25 mouse cellular contexts compared by ENCODE assay signal in genomic region chr11:98418273-98418672, GRCm38 (mm10). TPM values are rescaled to one million over a fixed set of nuclear protein-coding genes. Genes with fewer than 3 reads are reported as not detected.
DNase-seq lines count a peak whose midpoint lies in the region; ATAC-seq and TF ChIP-seq lines count a peak whose summit lies in the region.
"Had no signal": no experiment of that assay in that cellular context is flagged by ENCODE, and none has a peak within 500 bp of the region (broad histone marks: within the 10 kb centered on the region; RNA-seq: fewer than 3 reads in every experiment).

No protein-coding gene starts in this region.

- no peak overlapping the region for H3K4me2 ChIP-seq in intestine, embryonic 15.5 days (replicated peaks)
- H3K4me2 ChIP-seq in intestine, embryonic 16.5 days (ENCODE audit: low read depth, low read length): no peak overlapping the region
- no peak overlapping the region for H3K4me2 ChIP-seq in midbrain, embryonic 11.5 days
- H3K4me2 ChIP-seq in midbrain, postnatal 0 days (ENCODE audit: low read depth, low read length, poor library complexity, severe bottlenecking): no peak overlapping the region
- H3K4me2 ChIP-seq in stomach, embryonic 16.5 days (ENCODE audit: low read depth, low read length): peak overlapping the region; percentile 24; the same call in 1 of the 2 replicates
- no peak overlapping the region for H3K4me2 ChIP-seq in liver, embryonic 12.5 days
- H3K4me2 ChIP-seq: forebrain, embryonic 12.5 days; midbrain, embryonic 12.5 days; neural tube, embryonic 15.5 days had no signal

- 0 out of 2 replicates have a peak overlapping the region, but pooled peaks have one; percentile 3 for H3K4me3 ChIP-seq in heart, embryonic 10.5 days
- no peak overlapping the region for H3K4me3 ChIP-seq in intestine, embryonic 15.5 days (replicated peaks)
- no peak overlapping the region for H3K4me3 ChIP-seq in intestine, embryonic 16.5 days (ENCODE audit: low read length)
- H3K4me3 ChIP-seq in midbrain, embryonic 11.5 days (ENCODE audit: low read depth, low read length): no peak overlapping the region
- no peak overlapping the region for H3K4me3 ChIP-seq in midbrain, postnatal 0 days (ENCODE audit: low read depth, low read length)
- H3K4me3 ChIP-seq in stomach, embryonic 16.5 days (replicated peaks; ENCODE audit: low read length): no peak overlapping the region
- no peak overlapping the region for H3K4me3 ChIP-seq in liver, embryonic 12.5 days
- H3K4me3 ChIP-seq: forebrain, embryonic 12.5 days; midbrain, embryonic 12.5 days; neural tube, embryonic 15.5 days had no signal

- H3K4me1 ChIP-seq in heart, embryonic 10.5 days: peaks cover 64% of the 10 kb centered on the region
- peaks cover 41% of the 10 kb centered on the region for H3K4me1 ChIP-seq in intestine, embryonic 15.5 days (replicated peaks)
- peaks cover 45% of the 10 kb centered on the region for H3K4me1 ChIP-seq in intestine, embryonic 16.5 days (ENCODE audit: control insufficient read depth, insufficient read depth, low read length)
- H3K4me1 ChIP-seq in midbrain, embryonic 11.5 days (ENCODE audit: control insufficient read depth, insufficient read depth, low read length): peaks cover 11% of the 10 kb centered on the region
- no peaks in the 10 kb centered on the region for H3K4me1 ChIP-seq in midbrain, postnatal 0 days (ENCODE audit: insufficient read depth, low read length)
- peaks cover 45% of the 10 kb centered on the region for H3K4me1 ChIP-seq in stomach, embryonic 16.5 days (ENCODE audit: control insufficient read depth, insufficient read depth, low read length)
- H3K4me1 ChIP-seq in liver, embryonic 12.5 days: peaks cover 13% of the 10 kb centered on the region; the same call in 1 of the 2 replicates

- no peak for DNase-seq in heart, embryonic 10.5 days (ENCODE audit: low spot score)
- DNase-seq in heart, postnatal 25 days (ENCODE audit: low spot score): no peak
- DNase-seq in midbrain, embryonic 11.5 days (ENCODE audit: low spot score, missing footprints): peak; percentile 56
- no peak for DNase-seq in midbrain, postnatal 0 days (ENCODE audit: low spot score)
- DNase-seq: adrenal gland, adult 8-10 months; cerebellum, adult 9-11 months; liver; right cerebral cortex, postnatal 14 days; spleen, adult 18-20 months; thymus, adult 2 months had no signal

- peaks cover 74% of the 10 kb centered on the region for H3K36me3 ChIP-seq in heart, embryonic 10.5 days
- H3K36me3 ChIP-seq in intestine, embryonic 15.5 days: peaks cover 24% of the 10 kb centered on the region
- H3K36me3 ChIP-seq in intestine, embryonic 16.5 days (ENCODE audit: control insufficient read depth, insufficient read depth, low read length): peaks cover 15% of the 10 kb centered on the region; the same call in 1 of the 2 replicates
- no peaks in the 10 kb centered on the region for H3K36me3 ChIP-seq in midbrain, embryonic 11.5 days (ENCODE audit: control insufficient read depth, insufficient read depth, low read length)
- no peaks in the 10 kb centered on the region for H3K36me3 ChIP-seq in midbrain, postnatal 0 days (ENCODE audit: insufficient read depth, low read length)
- peaks cover 10% of the 10 kb centered on the region; the same call in 1 of the 2 replicates for H3K36me3 ChIP-seq in stomach, embryonic 16.5 days (ENCODE audit: control insufficient read depth, insufficient read depth, low read length)
- peaks cover 10% of the 10 kb centered on the region; the same call in 1 of the 2 replicates for H3K36me3 ChIP-seq in liver, embryonic 12.5 days
- H3K36me3 ChIP-seq: forebrain, embryonic 12.5 days; midbrain, embryonic 12.5 days; neural tube, embryonic 15.5 days had no signal

- no peaks in the 10 kb centered on the region for H3K27me3 ChIP-seq in heart, embryonic 10.5 days (ENCODE audit: insufficient read depth, poor library complexity, severe bottlenecking)
- no peaks in the 10 kb centered on the region for H3K27me3 ChIP-seq in intestine, embryonic 15.5 days (replicated peaks)
- H3K27me3 ChIP-seq in intestine, embryonic 16.5 days (replicated peaks; ENCODE audit: control insufficient read depth, insufficient read depth, low read length): no peaks in the 10 kb centered on the region
- no peaks in the 10 kb centered on the region for H3K27me3 ChIP-seq in midbrain, embryonic 11.5 days (ENCODE audit: control insufficient read depth, insufficient read depth, low read length)
- H3K27me3 ChIP-seq in midbrain, postnatal 0 days (ENCODE audit: insufficient read depth, low read length): no peaks in the 10 kb centered on the region
- H3K27me3 ChIP-seq in stomach, embryonic 16.5 days (ENCODE audit: control insufficient read depth, insufficient read depth, low read length): no peaks in the 10 kb centered on the region
- H3K27me3 ChIP-seq in liver, embryonic 12.5 days (replicated peaks): peaks cover 73% of the 10 kb centered on the region
- H3K27me3 ChIP-seq: neural tube, embryonic 15.5 days; Patski had no signal

- no peak overlapping the region for H3K9ac ChIP-seq in intestine, embryonic 15.5 days
- H3K9ac ChIP-seq in intestine, embryonic 16.5 days (ENCODE audit: low read depth, low read length): no peak overlapping the region
- no peak overlapping the region for H3K9ac ChIP-seq in midbrain, embryonic 11.5 days (ENCODE audit: low read length)
- no peak overlapping the region for H3K9ac ChIP-seq in midbrain, postnatal 0 days (replicated peaks; ENCODE audit: low read length, poor library complexity, severe bottlenecking)
- H3K9ac ChIP-seq in stomach, embryonic 16.5 days (ENCODE audit: low read length): peak overlapping the region; percentile 30
- no peak overlapping the region for H3K9ac ChIP-seq in liver, embryonic 12.5 days
- H3K9ac ChIP-seq: forebrain, embryonic 12.5 days; midbrain, embryonic 12.5 days; neural tube, embryonic 15.5 days had no signal

- intact Hi-C loops in heart, postnatal 25 days (cut with DNase I): no loop called here

- no peak for ATAC-seq in intestine, embryonic 15.5 days
- ATAC-seq in intestine, embryonic 16.5 days: no peak
- no peak for ATAC-seq in midbrain, embryonic 11.5 days (ENCODE audit: low FRiP score)
- ATAC-seq in midbrain, postnatal 0 days (ENCODE audit: low FRiP score): no peak
- no peak for ATAC-seq in stomach, embryonic 16.5 days (ENCODE audit: insufficient read depth, low FRiP score)
- no peak for ATAC-seq in liver, embryonic 12.5 days
- ATAC-seq: CD4-positive, CD25-positive, alpha-beta regulatory T cell, adult 4 months; Patski had no signal

- TF ChIP-seq CTCF in midbrain, postnatal 0 days (IDR thresholded peaks at IDR 0.05): no peak

- whole genome bisulfite sequencing in heart, embryonic 10.5 days: 56% methylated on average over 6 of the region's 6 CpGs
- WGBS in intestine, embryonic 15.5 days: 65% methylated on average over 6 of the region's 6 CpGs
- WGBS in intestine, embryonic 16.5 days: 65% methylated on average over 6 of the region's 6 CpGs
- WGBS in midbrain, embryonic 11.5 days: 70% methylated on average over 4 of the region's 6 CpGs
- WGBS in midbrain, postnatal 0 days: 53% methylated on average over 6 of the region's 6 CpGs
- 45% methylated on average over 6 of the region's 6 CpGs for WGBS in stomach, embryonic 16.5 days
- WGBS in liver, embryonic 12.5 days (ENCODE audit: insufficient replicate concordance): 63% methylated on average over 6 of the region's 6 CpGs

- H3K9me3 ChIP-seq in heart, embryonic 10.5 days: no peaks in the 10 kb centered on the region
- no peaks in the 10 kb centered on the region for H3K9me3 ChIP-seq in intestine, embryonic 15.5 days
- H3K9me3 ChIP-seq in intestine, embryonic 16.5 days (ENCODE audit: control insufficient read depth, low read length): no peaks in the 10 kb centered on the region
- H3K9me3 ChIP-seq in midbrain, embryonic 11.5 days (ENCODE audit: control insufficient read depth, low read length): no peaks in the 10 kb centered on the region
- no peaks in the 10 kb centered on the region for H3K9me3 ChIP-seq in midbrain, postnatal 0 days (ENCODE audit: low read length)
- no peaks in the 10 kb centered on the region for H3K9me3 ChIP-seq in stomach, embryonic 16.5 days (replicated peaks; ENCODE audit: control insufficient read depth, low read length)
- no peaks in the 10 kb centered on the region for H3K9me3 ChIP-seq in liver, embryonic 12.5 days (replicated peaks)
- H3K9me3 ChIP-seq: forebrain, embryonic 12.5 days; midbrain, embryonic 12.5 days; neural tube, embryonic 15.5 days had no signal

- peak overlapping the region; percentile 42 for H3K27ac ChIP-seq in heart, embryonic 10.5 days
- H3K27ac ChIP-seq in intestine, embryonic 15.5 days: 0 out of 2 replicates have a peak overlapping the region, but pooled peaks have one; percentile 15
- H3K27ac ChIP-seq in intestine, embryonic 16.5 days (ENCODE audit: low read length): no peak overlapping the region
- H3K27ac ChIP-seq in midbrain, embryonic 11.5 days (ENCODE audit: low read depth, low read length): no peak overlapping the region
- no peak overlapping the region for H3K27ac ChIP-seq in midbrain, postnatal 0 days (ENCODE audit: low read depth, low read length)
- peak overlapping the region; percentile 82 for H3K27ac ChIP-seq in stomach, embryonic 16.5 days (ENCODE audit: low read length)
- no peak overlapping the region for H3K27ac ChIP-seq in liver, embryonic 12.5 days
- H3K27ac ChIP-seq: forebrain, embryonic 12.5 days; macrophage; midbrain, embryonic 12.5 days; neural tube, embryonic 15.5 days had no signal

RNA-seq across cellular contexts. Expression of gene Erbb2, which starts 6.0 kb away (rescaled TPM):
- polyA plus RNA-seq in heart, embryonic 10.5 days (2016; fragmentation: Nextera tagmentation; extraction: Ambion mirVana): 47.4 and 70.6 TPM in 2 replicates
- total RNA-seq in heart, postnatal 25 days (2021): 1 to 10 TPM; 7.7 to 9.2 TPM
- polyA plus RNA-seq in intestine, embryonic 15.5 days (2015; fragmentation: Nextera tagmentation; extraction: Ambion mirVana): 31.9 and 35.1 TPM in 2 replicates
- polyA plus RNA-seq in intestine, embryonic 16.5 days (2015; fragmentation: Nextera tagmentation; extraction: Ambion mirVana): 33.8 and 37.5 TPM in 2 replicates
- polyA plus RNA-seq in midbrain, embryonic 11.5 days (2014; fragmentation: Nextera tagmentation; extraction: Ambion mirVana): 14.8 TPM in 2 replicates
- 8.1 and 9.4 TPM in 2 replicates for total RNA-seq in midbrain, postnatal 0 days (2014; rRNA removed)
- polyA plus RNA-seq in midbrain, postnatal 0 days (2015; fragmentation: Nextera tagmentation; extraction: Ambion mirVana): 3.9 and 4.5 TPM in 2 replicates
- polyA plus RNA-seq in stomach, embryonic 16.5 days (2015; fragmentation: Nextera tagmentation; extraction: Ambion mirVana): 52.1 and 62.2 TPM in 2 replicates
- 5.5 and 5.6 TPM in 2 replicates for polyA plus RNA-seq in liver, embryonic 12.5 days (2016; fragmentation: Nextera tagmentation; extraction: Ambion mirVana)
- total RNA-seq: granulocyte monocyte progenitor cell, adult 5-6 weeks; hematopoietic stem cell, adult 5-6 weeks had no signal
- polyA plus RNA-seq: macrophage had no signal

RNA-seq across cellular contexts. Expression of gene Pgap3, which starts 18.0 kb away (rescaled TPM):
- polyA plus RNA-seq in heart, embryonic 10.5 days (2016; fragmentation: Nextera tagmentation; extraction: Ambion mirVana): 15.3 and 21.3 TPM in 2 replicates
- 1 to 10 TPM; 8.4 to 9.3 TPM for total RNA-seq in heart, postnatal 25 days (2021)
- 15.5 and 16.7 TPM in 2 replicates for polyA plus RNA-seq in intestine, embryonic 15.5 days (2015; fragmentation: Nextera tagmentation; extraction: Ambion mirVana)
- polyA plus RNA-seq in intestine, embryonic 16.5 days (2015; fragmentation: Nextera tagmentation; extraction: Ambion mirVana): 19.5 and 20.4 TPM in 2 replicates
- 5.6 and 5.7 TPM in 2 replicates for polyA plus RNA-seq in midbrain, embryonic 11.5 days (2014; fragmentation: Nextera tagmentation; extraction: Ambion mirVana)
- 10.1 and 10.9 TPM in 2 replicates for total RNA-seq in midbrain, postnatal 0 days (2014; rRNA removed)
- polyA plus RNA-seq in midbrain, postnatal 0 days (2015; fragmentation: Nextera tagmentation; extraction: Ambion mirVana): 7.0 and 7.7 TPM in 2 replicates
- 16.4 and 17.0 TPM in 2 replicates for polyA plus RNA-seq in stomach, embryonic 16.5 days (2015; fragmentation: Nextera tagmentation; extraction: Ambion mirVana)
- 3.5 and 3.8 TPM in 2 replicates for polyA plus RNA-seq in liver, embryonic 12.5 days (2016; fragmentation: Nextera tagmentation; extraction: Ambion mirVana)

RNA-seq across cellular contexts. Expression of gene Mien1, which starts 20.5 kb away (rescaled TPM):
- 98.9 and 103 TPM in 2 replicates for polyA plus RNA-seq in heart, embryonic 10.5 days (2016; fragmentation: Nextera tagmentation; extraction: Ambion mirVana)
- total RNA-seq in heart, postnatal 25 days (2021): 10 to 100 TPM; 49.0 to 54.6 TPM
- 202 and 212 TPM in 2 replicates for polyA plus RNA-seq in intestine, embryonic 15.5 days (2015; fragmentation: Nextera tagmentation; extraction: Ambion mirVana)
- 279 and 304 TPM in 2 replicates for polyA plus RNA-seq in intestine, embryonic 16.5 days (2015; fragmentation: Nextera tagmentation; extraction: Ambion mirVana)
- 145 and 158 TPM in 2 replicates for polyA plus RNA-seq in midbrain, embryonic 11.5 days (2014; fragmentation: Nextera tagmentation; extraction: Ambion mirVana)
- 68.3 and 79.2 TPM in 2 replicates for total RNA-seq in midbrain, postnatal 0 days (2014; rRNA removed)
- polyA plus RNA-seq in midbrain, postnatal 0 days (2015; fragmentation: Nextera tagmentation; extraction: Ambion mirVana): 243 and 246 TPM in 2 replicates
- polyA plus RNA-seq in stomach, embryonic 16.5 days (2015; fragmentation: Nextera tagmentation; extraction: Ambion mirVana): 152 and 157 TPM in 2 replicates
- 64.8 and 67.4 TPM in 2 replicates for polyA plus RNA-seq in liver, embryonic 12.5 days (2016; fragmentation: Nextera tagmentation; extraction: Ambion mirVana)

RNA-seq across cellular contexts. Expression of gene Grb7, which starts 27.9 kb away (rescaled TPM):
- polyA plus RNA-seq in heart, embryonic 10.5 days (2016; fragmentation: Nextera tagmentation; extraction: Ambion mirVana): 2.5 and 15.3 TPM in 2 replicates
- not detected for total RNA-seq in heart, postnatal 25 days (2021)
- 71.0 and 73.7 TPM in 2 replicates for polyA plus RNA-seq in intestine, embryonic 15.5 days (2015; fragmentation: Nextera tagmentation; extraction: Ambion mirVana)
- polyA plus RNA-seq in intestine, embryonic 16.5 days (2015; fragmentation: Nextera tagmentation; extraction: Ambion mirVana): 87.1 and 87.3 TPM in 2 replicates
- 0.60 and 1.0 TPM in 2 replicates for polyA plus RNA-seq in midbrain, embryonic 11.5 days (2014; fragmentation: Nextera tagmentation; extraction: Ambion mirVana)
- total RNA-seq in midbrain, postnatal 0 days (2014; rRNA removed): 0.71 and 0.82 TPM in 2 replicates
- 1.00 and 1.3 TPM in 2 replicates for polyA plus RNA-seq in midbrain, postnatal 0 days (2015; fragmentation: Nextera tagmentation; extraction: Ambion mirVana)
- 44.3 and 53.1 TPM in 2 replicates for polyA plus RNA-seq in stomach, embryonic 16.5 days (2015; fragmentation: Nextera tagmentation; extraction: Ambion mirVana)
- polyA plus RNA-seq in liver, embryonic 12.5 days (2016; fragmentation: Nextera tagmentation; extraction: Ambion mirVana): 20.1 and 22.0 TPM in 2 replicates
- total RNA-seq: granulocyte monocyte progenitor cell, adult 5-6 weeks; hematopoietic stem cell, adult 5-6 weeks had no signal

RNA-seq across cellular contexts. Expression of gene Pnmt, which starts 32.0 kb away (rescaled TPM):
- 5.0 and 5.1 TPM in 2 replicates for polyA plus RNA-seq in heart, embryonic 10.5 days (2016; fragmentation: Nextera tagmentation; extraction: Ambion mirVana)
- total RNA-seq in heart, postnatal 25 days (2021): 1 to 10 TPM; 1.3 to 1.7 TPM
- 0.19 TPM in 1 of 2 replicates, not detected in the other for polyA plus RNA-seq in intestine, embryonic 15.5 days (2015; fragmentation: Nextera tagmentation; extraction: Ambion mirVana)
- 0.16 TPM in 1 of 2 replicates, not detected in the other for polyA plus RNA-seq in intestine, embryonic 16.5 days (2015; fragmentation: Nextera tagmentation; extraction: Ambion mirVana)
- not detected in 2 replicates for polyA plus RNA-seq in midbrain, embryonic 11.5 days (2014; fragmentation: Nextera tagmentation; extraction: Ambion mirVana)
- total RNA-seq in midbrain, postnatal 0 days (2014; rRNA removed): 1.1 and 4.3 TPM in 2 replicates
- 3.4 and 3.9 TPM in 2 replicates for polyA plus RNA-seq in midbrain, postnatal 0 days (2015; fragmentation: Nextera tagmentation; extraction: Ambion mirVana)
- 0.15 TPM in 1 of 2 replicates, not detected in the other for polyA plus RNA-seq in stomach, embryonic 16.5 days (2015; fragmentation: Nextera tagmentation; extraction: Ambion mirVana)
- 0.23 TPM in 1 of 2 replicates, not detected in the other for polyA plus RNA-seq in liver, embryonic 12.5 days (2016; fragmentation: Nextera tagmentation; extraction: Ambion mirVana)
- total RNA-seq: granulocyte monocyte progenitor cell, adult 5-6 weeks; hematopoietic stem cell, adult 5-6 weeks; layer of hippocampus, postnatal 10 days had no signal
- polyA plus RNA-seq: CD4-positive, CD25-positive, alpha-beta regulatory T cell, adult 4 months; large intestine, adult 2 months; macrophage; Patski; urinary bladder, adult 2 months had no signal

Comparison
In these comparisons a context has a peak if more than half of its experiments do, and no peak if none do; other contexts are left out.
1. H3K27ac ChIP-seq: peak in heart, embryonic 10.5 days (single experiment), intestine, embryonic 15.5 days (single experiment) and stomach, embryonic 16.5 days (single experiment); none in intestine, embryonic 16.5 days (single experiment), midbrain, embryonic 11.5 days (single experiment), midbrain, postnatal 0 days (single experiment) and liver, embryonic 12.5 days (single experiment).